Mouse (Mus musculus): ENCODE data around the gene Klhl4. TPM values are rescaled to one million over a fixed set of nuclear protein-coding genes. Genes with fewer than 3 reads are reported as not detected.

The Klhl4 gene
- total RNA-seq (2021) = 1 to 10 TPM; 7.4 to 8.2 TPM
- long read RNA-seq, experiment 1, transcript Klhl4-202 (11 exons, 3,566 nt) = major isoform, 5 of 15 reads
- long read RNA-seq, experiment 1, transcript Klhl4-201 (11 exons, 3,584 nt) = major isoform, 5 of 15 reads
- long read RNA-seq, experiment 1, partial matches to known transcripts = 4 of 15 reads
- long read RNA-seq, experiment 1, other reads (novel, unspliced or antisense) = 1 of 15 reads
- long read RNA-seq, experiment 2, transcript Klhl4-202 (11 exons, 3,566 nt) = major isoform, 8 of 15 reads
- long read RNA-seq, experiment 2, transcript Klhl4-201 (11 exons, 3,584 nt) = minor isoform, 6 of 15 reads
- long read RNA-seq, experiment 2, partial matches to known transcripts = 0 of 15 reads
- long read RNA-seq, experiment 2, other reads (novel, unspliced or antisense) = 1 of 15 reads

DNA sequence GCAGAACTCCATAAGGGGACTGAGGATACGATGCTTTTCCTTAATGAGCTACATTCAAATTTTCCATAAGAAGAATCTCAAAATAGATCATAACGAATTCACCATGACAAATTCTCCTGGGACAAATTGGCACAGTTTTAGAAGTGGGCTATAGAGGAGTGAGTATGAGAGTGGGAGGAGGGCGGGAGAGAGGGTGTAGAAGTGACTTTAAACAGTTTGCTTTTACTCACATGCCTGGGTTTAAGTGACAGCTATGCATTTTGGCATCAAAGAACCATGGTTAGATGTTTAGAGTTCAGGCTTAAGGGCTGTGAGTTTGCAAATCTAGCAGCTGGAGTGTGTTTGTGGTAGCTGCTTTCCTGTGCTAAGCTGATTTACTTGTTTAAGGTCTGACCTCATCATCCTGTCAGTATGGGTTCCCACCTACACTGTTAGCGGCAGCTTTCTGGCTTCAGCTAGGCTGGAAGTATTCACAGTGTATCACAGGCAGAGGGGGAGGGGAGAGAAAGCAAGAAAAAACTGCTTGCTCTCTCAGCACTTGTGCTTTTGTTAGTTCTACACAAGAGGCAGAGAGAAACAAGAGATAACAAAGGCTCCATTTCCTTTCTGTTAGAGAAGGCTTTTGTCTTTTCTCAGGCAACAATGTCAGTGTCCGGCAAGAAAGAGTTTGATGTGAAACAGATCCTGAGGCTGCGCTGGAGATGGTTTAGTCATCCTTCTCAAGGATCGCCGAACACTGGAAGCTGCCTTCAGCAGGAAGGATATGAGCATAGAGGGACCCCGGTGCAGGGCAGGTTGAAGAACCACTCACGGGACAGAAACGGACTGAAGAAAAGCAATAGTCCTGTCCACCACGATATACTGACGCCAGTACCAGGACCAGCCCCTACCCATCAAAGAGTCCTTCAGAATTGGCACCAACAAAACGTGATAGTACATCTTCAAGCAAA is at the start of gene Klhl4:
Klhl4 (plus strand) TSS at position 552 of the 950 bp plus-strand sequence.
- DNase-seq (ENCODE audit: low spot score in 2 of 2) = no peak

DNA sequence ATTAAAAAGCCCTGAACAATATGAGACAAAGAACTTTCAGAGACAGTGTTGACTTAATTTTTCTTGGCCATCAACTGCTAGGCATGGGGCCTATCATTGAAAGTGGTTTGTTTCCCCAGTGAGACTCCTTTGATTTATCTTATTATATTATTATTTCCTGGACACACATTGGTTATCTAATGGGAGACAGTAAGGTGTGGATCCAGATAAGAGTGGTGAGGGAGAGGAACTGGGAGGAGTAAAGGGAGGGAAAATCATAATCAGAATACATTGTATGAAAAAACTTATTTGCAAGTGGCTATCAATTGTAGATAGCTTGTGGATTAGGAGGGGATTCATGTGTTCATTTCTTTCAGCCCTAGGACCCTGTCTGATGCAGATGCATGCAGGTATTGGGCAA is 10.0 kb downstream of the Klhl4 start:
- no peak for DNase-seq (ENCODE audit: low spot score in 2 of 2)

DNA sequence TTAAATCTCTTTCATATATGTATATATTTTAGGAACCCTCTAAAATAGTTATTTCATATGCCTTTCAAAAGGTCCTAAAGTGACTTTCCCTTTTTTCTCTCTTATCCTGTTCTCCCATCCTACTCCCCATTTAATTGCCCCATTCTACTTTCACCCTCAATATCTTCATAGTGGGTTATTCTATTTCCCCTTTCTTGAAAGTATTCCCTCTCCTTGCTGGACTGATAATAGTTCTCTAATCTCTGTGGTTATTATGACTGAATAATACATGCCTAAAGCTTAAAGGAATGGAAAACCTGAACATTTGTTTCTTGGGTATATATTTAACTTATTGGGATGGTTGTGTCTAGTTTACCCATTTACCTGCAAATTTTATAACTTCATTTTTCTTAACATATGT is 12.6 kb downstream of the Klhl4 start:
- DNase-seq (ENCODE audit: low spot score in 2 of 2) = no peak

DNA sequence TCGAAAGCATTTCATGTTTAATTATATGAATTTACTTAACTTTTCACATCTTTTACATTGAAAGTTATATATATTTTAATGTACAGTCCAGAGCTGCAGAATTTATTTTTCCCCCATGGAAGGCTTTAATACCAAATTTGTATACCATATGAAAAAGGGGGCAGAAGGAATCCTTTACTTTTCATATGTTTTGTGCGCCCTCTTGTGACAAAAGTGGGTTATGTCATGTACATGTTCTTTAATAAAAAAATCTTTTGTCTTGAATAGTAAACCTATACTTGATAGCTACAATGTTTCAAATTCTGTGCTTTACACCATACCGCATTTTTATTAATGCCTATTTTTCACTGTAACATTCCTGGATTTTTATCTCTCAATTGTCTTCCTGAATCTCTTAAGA is 84.0 kb downstream of the Klhl4 start:
- DNase-seq (ENCODE audit: low spot score in 2 of 2) = no peak

DNA sequence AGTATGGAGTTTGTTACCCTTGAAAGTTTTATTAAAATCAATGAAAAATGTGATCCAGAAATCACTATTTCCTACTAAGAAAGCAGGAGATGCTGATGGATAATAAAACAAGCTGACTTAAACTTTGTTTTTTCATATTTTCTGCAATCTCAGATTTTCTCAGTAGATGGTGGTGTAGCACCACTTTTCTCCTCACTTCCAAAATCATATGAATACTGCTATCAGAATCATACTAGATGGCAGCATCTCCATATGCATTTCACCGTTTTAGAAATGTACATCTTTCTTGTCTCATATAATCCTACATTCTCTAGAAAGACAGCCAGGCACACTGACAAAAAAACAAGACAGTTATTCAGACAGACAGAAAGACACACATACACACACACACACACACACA is 108.2 kb downstream of the Klhl4 start:
- DNase-seq (ENCODE audit: low spot score in 2 of 2) = no peak

All from gastrocnemius, postnatal 4 days (tissue).